Mouse (Mus musculus): ENCODE measurements at regions not wholly inside any gene's neighbourhood (a gene's known extent, or its start where the extent isn't known, plus 50 kb on each side); places are given as distances from the start of the nearest gene placed in this dataset.

DNA sequence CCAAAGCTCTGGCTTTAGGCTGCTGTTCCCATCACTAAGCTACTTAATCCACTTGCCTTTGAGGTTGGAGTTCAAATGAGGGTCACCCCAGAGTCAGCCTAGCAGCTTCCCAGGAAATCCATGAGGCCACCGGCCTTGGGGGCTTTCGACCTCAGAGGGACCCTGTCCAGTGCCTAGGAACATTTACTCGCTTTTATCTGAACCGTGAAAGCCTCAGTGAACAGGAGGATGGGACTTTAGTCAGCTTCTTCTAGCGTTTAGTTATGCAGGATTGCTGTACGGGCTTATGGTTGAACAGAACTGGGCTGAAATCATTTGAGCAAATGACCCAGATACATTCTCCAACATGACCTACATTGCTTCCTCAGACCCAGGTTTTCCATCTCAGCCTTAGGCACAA lies 174.9 kb downstream of the Parm1 start:
- DNase-seq: no peak

DNA sequence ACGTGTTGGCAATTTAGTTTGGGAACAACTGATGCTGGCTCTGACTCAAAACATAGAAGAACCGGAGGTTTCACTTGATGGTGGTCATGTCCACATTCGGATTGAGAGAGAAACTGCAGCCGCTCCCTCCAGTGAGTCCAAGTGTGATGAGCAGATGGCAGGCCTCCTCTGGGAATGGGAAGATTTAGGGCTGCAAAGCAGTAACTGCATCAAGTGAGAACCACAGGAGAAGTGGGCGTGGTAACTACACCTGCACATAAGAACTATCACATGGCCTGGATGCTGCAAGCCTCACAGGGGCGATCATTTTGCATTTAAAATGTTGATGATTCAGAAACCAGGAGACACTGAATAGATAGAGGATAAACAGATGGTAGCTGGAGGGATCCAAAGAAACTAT lies 161.3 kb downstream of the Parm1 start:
- DNase-seq: no peak
